Mouse (Mus musculus) midbrain, embryonic 15.5 days (tissue): ENCODE measurements around the gene Olfr286. TPM values are rescaled to one million over a fixed set of nuclear protein-coding genes. Genes with fewer than 3 reads are reported as not detected.

Experiments
- ATAC-seq: fragments of 200-750 bp; cut with Nextera tagmentation; replicated peaks from 2 replicates; pipeline ENCODE4 v1.8.0; 2017; ENCODE audit warnings: moderate TSS enrichment
- H3K27ac ChIP-seq: fragments of 300-500 bp; sonication (generic); 2 replicates; pipeline ENCODE4 v1.5.1; 2015; ENCODE audit warnings: mild to moderate bottlenecking, inconsistent platforms
- H3K27me3 ChIP-seq: fragments of 300-500 bp; sonication (generic); replicated peaks from 2 replicates; pipeline ENCODE4 v1.6.1; 2015; ENCODE audit warnings: inconsistent platforms
- H3K36me3 ChIP-seq: fragments of 300-500 bp; sonication (generic); replicated peaks from 2 replicates; pipeline ENCODE4 v1.6.1; 2015; ENCODE audit warnings: inconsistent platforms
- H3K4me1 ChIP-seq: fragments of 300-500 bp; sonication (generic); 2 replicates; pipeline ENCODE4 v1.6.1; 2015; ENCODE audit warnings: inconsistent platforms
- H3K4me2 ChIP-seq: fragments of 300-500 bp; sonication (generic); 2 replicates; pipeline ENCODE4 v1.6.1; 2015; ENCODE audit warnings: inconsistent platforms, mild to moderate bottlenecking, moderate library complexity
- H3K4me3 ChIP-seq: fragments of 300-500 bp; sonication (generic); 2 replicates; pipeline ENCODE4 v1.5.1; 2015; ENCODE audit warnings: mild to moderate bottlenecking, inconsistent platforms
- H3K9ac ChIP-seq: fragments of 300-500 bp; sonication (generic); 2 replicates; pipeline ENCODE4 v1.6.1; 2015; ENCODE audit warnings: mild to moderate bottlenecking, inconsistent platforms
- H3K9me3 ChIP-seq: fragments of 300-500 bp; sonication (generic); 2 replicates; pipeline ENCODE4 v1.6.1; 2016; ENCODE audit warnings: inconsistent platforms
- WGBS: fragments of 180-500 bp; shearing (Covaris S2); methylation state at CpG from one replicate; pipeline ENCODE4 v1.1.7; 2015; ENCODE audit warnings: mixed read lengths; 5-methylcytosine and 5-hydroxymethylcytosine counted together
- polyA plus RNA-seq: library from polyadenylated mRNA; unstranded; fragments of >200 nt; fragmentation: Nextera tagmentation; extraction: Ambion mirVana; gene quantifications from 2 replicates; pipeline ENCODE4 v1.2.1, GENCODE M21; 2015

Gene Olfr286
- polyA plus RNA-seq, 1 experiment from 2014 or later, result not detected

- no peak overlapping the region for H3K4me3 ChIP-seq
- H3K9me3 ChIP-seq, result no peaks in the 10 kb centered on the region
- peaks cover 7% of the 10 kb centered on the region for H3K4me1 ChIP-seq
- ATAC-seq, result no peak
- H3K9ac ChIP-seq, result no peak overlapping the region
- no peak overlapping the region for H3K4me2 ChIP-seq
- WGBS, result 74% methylated on average over 4 of the region's 4 CpGs
- no peaks in the 10 kb centered on the region; the same call in 1 of the 2 replicates for H3K27me3 ChIP-seq
- H3K36me3 ChIP-seq, result no peaks in the 10 kb centered on the region
- H3K27ac ChIP-seq, result no peak overlapping the region
These were observed 49.8 kb downstream of the Olfr286 start for GRCm38 (mm10) chr15:98184456-98184855.

GRCm38 (mm10) chr15:98181856-98182570, 52.2 kb downstream of the Olfr286 start:
- peak overlapping the region; percentile 74; the same call in 1 of the 2 replicates for H3K4me2 ChIP-seq
- no peaks in the 10 kb centered on the region for H3K36me3 ChIP-seq
- ATAC-seq, result no peak
- no peaks in the 10 kb centered on the region; the same call in 1 of the 2 replicates for H3K27me3 ChIP-seq
- no peak overlapping the region for H3K9ac ChIP-seq
- H3K9me3 ChIP-seq, result no peaks in the 10 kb centered on the region
- no peak overlapping the region; the same call in 1 of the 2 replicates for H3K27ac ChIP-seq
- peak overlapping the region; percentile 63; the same call in 1 of the 2 replicates for H3K4me3 ChIP-seq
- WGBS, result 72% methylated on average over 12 of the region's 12 CpGs
- peaks cover 7% of the 10 kb centered on the region for H3K4me1 ChIP-seq

- H3K9ac ChIP-seq, result peak overlapping the region; percentile 49
- no peaks in the 10 kb centered on the region for H3K36me3 ChIP-seq
- peak; percentile 99 for ATAC-seq
- peaks cover 4% of the 10 kb centered on the region; the same call in 1 of the 2 replicates for H3K27me3 ChIP-seq
- WGBS, result under 1% methylated on average over 30 of the region's 30 CpGs
- peaks cover 7% of the 10 kb centered on the region for H3K4me1 ChIP-seq
- peak overlapping the region; percentile 88 for H3K27ac ChIP-seq
- H3K9me3 ChIP-seq, result no peaks in the 10 kb centered on the region
- peak overlapping the region; percentile 74 for H3K4me2 ChIP-seq
- H3K4me3 ChIP-seq, result peak overlapping the region; percentile 63
These were observed 53.0 kb downstream of the Olfr286 start for GRCm38 (mm10) chr15:98181132-98181711.

GRCm38 (mm10) chr15:98180567-98181131, 53.6 kb downstream of the Olfr286 start:
- H3K9ac ChIP-seq, result peak overlapping the region; percentile 49
- H3K36me3 ChIP-seq, result no peaks in the 10 kb centered on the region
- H3K4me1 ChIP-seq, result peaks cover 7% of the 10 kb centered on the region
- peak overlapping the region; percentile 88 for H3K27ac ChIP-seq
- peak overlapping the region; percentile 74 for H3K4me2 ChIP-seq
- no peak; the same call in 1 of the 2 replicates for ATAC-seq
- 4% methylated on average over 26 of the region's 26 CpGs for WGBS
- H3K9me3 ChIP-seq, result no peaks in the 10 kb centered on the region
- H3K4me3 ChIP-seq, result peak overlapping the region; percentile 63
- peaks cover 4% of the 10 kb centered on the region; the same call in 1 of the 2 replicates for H3K27me3 ChIP-seq

GRCm38 (mm10) chr15:98177320-98177719, 56.9 kb downstream of the Olfr286 start:
- ATAC-seq, result no peak
- Histone ChIP-seq H3K27ac (no peak overlapping the region), H3K9ac (no peak overlapping the region), H3K4me1 (peaks cover 10% of the 10 kb centered on the region), H3K4me2 (no peak overlapping the region), H3K9me3 (no peaks in the 10 kb centered on the region), H3K4me3 (no peak overlapping the region), H3K27me3 (peaks cover 4% of the 10 kb centered on the region), H3K36me3 (no peaks in the 10 kb centered on the region)
- 86% methylated on average over 3 of the region's 3 CpGs for WGBS

Other genes starting within 250 kb of the Olfr286 start
- 34.7 and 35.7 TPM in 2 replicates for gene Col2a1, start 229.8 kb downstream of the Olfr286 start, polyA plus RNA-seq
- gene Pfkm, start 141.9 kb downstream of the Olfr286 start, polyA plus RNA-seq, result 91.6 and 94.5 TPM in 2 replicates
- gene Senp1, start 140.7 kb downstream of the Olfr286 start, polyA plus RNA-seq, result 23.2 and 24.3 TPM in 2 replicates
- gene Asb8, start 68.8 kb downstream of the Olfr286 start, polyA plus RNA-seq, result 60.5 and 63.3 TPM in 2 replicates
- 113 and 118 TPM in 2 replicates for gene Ccdc184, start 67.3 kb downstream of the Olfr286 start, polyA plus RNA-seq
- not detected in 2 replicates for gene Olfr288, start 38.9 kb downstream of the Olfr286 start, polyA plus RNA-seq
- 0.08 TPM in 1 of 2 replicates, not detected in the other for gene Gm44579, start 13.5 kb downstream of the Olfr286 start, polyA plus RNA-seq
- gene Olfr287, start 13.4 kb downstream of the Olfr286 start, polyA plus RNA-seq, result 0.22 TPM in 1 of 2 replicates, not detected in the other
- not detected in 2 replicates for gene H1fnt, start 22.8 kb upstream of the Olfr286 start, polyA plus RNA-seq
- gene Zfp641, start 61.7 kb upstream of the Olfr286 start, polyA plus RNA-seq, result 12.3 and 14.1 TPM in 2 replicates
- gene Olfr285, start 82.9 kb upstream of the Olfr286 start, polyA plus RNA-seq, result not detected in 2 replicates
- gene Olfr284, start 106.5 kb upstream of the Olfr286 start, polyA plus RNA-seq, result not detected in 2 replicates
- not detected in 2 replicates for gene Olfr283, start 146.5 kb upstream of the Olfr286 start, polyA plus RNA-seq
- gene Olfr282, start 196.8 kb upstream of the Olfr286 start, polyA plus RNA-seq, result not detected in 2 replicates
- 0.05 TPM in 1 of 2 replicates, not detected in the other for gene Olfr281, start 218.1 kb upstream of the Olfr286 start, polyA plus RNA-seq
- gene OR5BS1P, start 235.4 kb upstream of the Olfr286 start, polyA plus RNA-seq, result not detected in 2 replicates
- gene Lalba, start 248.3 kb upstream of the Olfr286 start, polyA plus RNA-seq, result not detected in 2 replicates